Mouse (Mus musculus) neural tube, embryonic 13.5 days (tissue): ENCODE data around the gene Hoxd10. TPM values are rescaled to one million over a fixed set of nuclear protein-coding genes. Genes with fewer than 3 reads are reported as not detected.

ENCODE experiments used
- ATAC-seq: fragments of 200-750 bp; cut with Nextera tagmentation; 2 replicates; pipeline ENCODE4 v1.8.0; 2017; ENCODE audit warnings: low read depth, mild to moderate bottlenecking, moderate TSS enrichment, moderate library complexity
- H3K27ac ChIP-seq: fragments of 300-500 bp; sonication (generic); replicated peaks from 2 replicates; pipeline ENCODE4 v1.5.1; 2015; ENCODE audit warnings: moderate library complexity, mild to moderate bottlenecking, inconsistent platforms
- H3K27me3 ChIP-seq: fragments of 300-500 bp; sonication (generic); 2 replicates; pipeline ENCODE4 v1.6.1; 2015; ENCODE audit warnings: mild to moderate bottlenecking, inconsistent platforms
- H3K36me3 ChIP-seq: fragments of 300-500 bp; sonication (generic); 2 replicates; pipeline ENCODE4 v1.6.1; 2015; ENCODE audit warnings: mild to moderate bottlenecking, inconsistent platforms
- H3K4me1 ChIP-seq: fragments of 300-500 bp; sonication (generic); replicated peaks from 2 replicates; pipeline ENCODE4 v1.6.1; 2015; ENCODE audit warnings: inconsistent platforms
- H3K4me2 ChIP-seq: fragments of 300-500 bp; sonication (generic); 2 replicates; pipeline ENCODE4 v1.6.1; 2015; ENCODE audit warnings: inconsistent platforms, mild to moderate bottlenecking, moderate library complexity
- H3K4me3 ChIP-seq: fragments of 300-500 bp; sonication (generic); 2 replicates; pipeline ENCODE4 v1.5.1; 2015; ENCODE audit warnings: mild to moderate bottlenecking, inconsistent platforms
- H3K9ac ChIP-seq: fragments of 300-500 bp; sonication (generic); 2 replicates; pipeline ENCODE4 v1.6.1; 2015; ENCODE audit warnings: moderate library complexity, mild to moderate bottlenecking, inconsistent platforms
- H3K9me3 ChIP-seq: fragments of 300-500 bp; sonication (generic); 2 replicates; pipeline ENCODE4 v1.6.1; 2016; ENCODE audit warnings: inconsistent platforms
- WGBS: fragments of 180-500 bp; shearing (Covaris S2); methylation state at CpG from one replicate; pipeline ENCODE4 v1.1.7; 2015; 5-methylcytosine and 5-hydroxymethylcytosine counted together
- polyA plus RNA-seq: library from polyadenylated mRNA; unstranded; fragments of >200 nt; fragmentation: Nextera tagmentation; extraction: Ambion mirVana; gene quantifications from 2 replicates; pipeline ENCODE4 v1.2.1, GENCODE M21; 2015

The Hoxd10 gene
- polyA plus RNA-seq, 1 experiment from 2014 or later: 132 TPM

DNA sequence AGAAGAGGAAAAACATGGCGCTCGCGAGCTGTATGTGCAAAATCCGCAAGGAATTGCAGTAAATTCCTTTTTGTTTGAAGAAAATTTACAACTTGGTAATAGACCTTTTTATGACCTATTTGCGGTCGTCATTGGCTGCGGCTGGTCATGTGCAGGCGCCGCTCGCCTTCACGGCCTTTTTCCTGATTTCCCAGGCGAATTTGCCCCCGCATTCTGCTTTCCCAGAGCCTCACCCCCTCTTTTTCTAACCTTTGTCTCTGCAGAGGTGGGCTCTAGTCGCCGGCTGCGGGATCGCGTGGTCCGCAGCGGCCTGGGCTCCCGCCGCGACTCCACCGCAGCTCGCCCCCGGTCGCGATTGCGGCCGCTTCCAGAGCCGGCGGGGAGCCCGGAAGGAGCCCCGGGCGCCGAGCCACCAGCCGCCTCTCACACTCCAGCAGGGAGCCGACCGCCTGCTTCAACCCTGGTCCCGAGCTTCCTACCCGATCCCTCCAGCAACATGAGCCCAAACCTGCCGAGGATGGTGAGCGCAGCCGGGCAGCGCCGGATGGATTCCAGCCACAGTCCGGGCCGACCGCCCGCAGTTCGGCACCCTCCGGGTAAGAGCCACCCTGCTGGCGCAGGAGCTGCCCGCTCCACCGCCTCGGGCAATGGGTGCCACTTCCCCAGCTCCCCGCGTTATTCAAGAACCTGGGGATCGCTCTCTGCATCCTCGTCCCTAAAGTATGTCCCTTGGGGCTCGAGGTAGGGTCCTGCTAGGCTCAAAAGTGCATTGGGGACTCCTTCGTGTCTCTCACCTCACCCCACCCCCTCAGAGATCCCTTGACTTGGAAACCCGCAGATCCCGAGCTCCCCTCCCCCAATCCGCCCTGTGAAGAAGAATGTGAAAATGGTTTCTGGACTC, 20.2 kb downstream of the Hoxd10 start, which contains the start of the genes Hoxd3 and Hoxd4:
Gene Hoxd3 (plus strand): TSS at position 207 of the 901 bp plus-strand sequence.
Gene Hoxd4 (plus strand): TSS at position 209 of the 901 bp plus-strand sequence.
- H3K27ac ChIP-seq: peak within 1 kb of the TSS; percentile 100

DNA sequence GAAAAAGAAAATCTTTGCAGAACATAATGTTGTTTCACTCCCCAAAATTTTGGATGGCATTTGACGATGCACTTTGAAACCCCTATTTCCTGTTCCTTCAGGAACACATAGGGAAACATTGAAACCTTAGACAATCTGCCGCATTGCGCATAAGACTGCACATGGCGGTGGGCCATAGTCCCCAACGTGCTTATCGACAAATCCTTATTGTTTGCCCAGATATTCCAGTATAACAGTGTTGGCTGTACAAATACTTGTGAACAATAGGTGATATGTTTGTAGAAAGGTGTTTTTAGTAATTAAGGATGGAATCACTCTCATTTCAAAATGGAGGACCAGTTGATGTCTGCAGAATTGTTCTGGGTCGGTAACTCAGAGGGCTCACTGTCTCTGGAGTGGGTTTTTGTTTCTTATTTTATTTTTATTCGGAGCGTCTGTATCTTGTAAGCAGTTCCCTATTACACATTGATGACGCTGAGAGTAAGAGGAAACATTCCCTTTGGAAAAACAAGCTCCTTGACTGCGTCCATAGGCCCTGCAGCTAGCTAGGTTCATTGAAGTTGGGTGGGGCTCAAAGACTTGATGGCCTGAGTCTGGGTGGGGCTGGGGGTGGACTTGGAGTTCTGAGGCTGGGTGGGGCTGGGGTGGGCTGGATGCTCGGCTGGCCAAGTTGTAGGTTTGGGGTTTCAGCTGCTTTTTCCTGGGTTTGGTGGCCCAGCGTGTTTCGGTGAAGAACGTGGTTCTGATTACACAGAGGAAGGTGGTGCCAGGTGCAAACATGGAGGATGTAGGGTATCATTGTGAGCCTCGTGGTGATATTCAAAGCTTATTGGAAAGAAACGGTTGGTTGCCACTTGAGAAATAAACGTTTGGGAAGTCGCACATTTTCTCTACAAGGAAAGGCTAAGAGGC, 21.8 kb downstream of the Hoxd10 start:
- ATAC-seq: no peak
- peak overlapping the region; percentile 100 for H3K9ac ChIP-seq
- WGBS: 4% methylated on average over 19 of the region's 19 CpGs
- H3K9me3 ChIP-seq: no peaks in the 10 kb centered on the region
- peak overlapping the region; percentile 99 for H3K4me3 ChIP-seq
- peaks cover 64% of the 10 kb centered on the region for H3K4me1 ChIP-seq
- no peaks in the 10 kb centered on the region for H3K27me3 ChIP-seq
- peak overlapping the region; percentile 100 for H3K27ac ChIP-seq
- H3K36me3 ChIP-seq: no peaks in the 10 kb centered on the region
- H3K4me2 ChIP-seq: peak overlapping the region; percentile 69

More for the DNA sequence above, 20.2 kb downstream of the Hoxd10 start, which contains the start of the genes Hoxd3 and Hoxd4:
- Histone ChIP-seq H3K4me2 (peak within 1 kb of the TSS; percentile 69), H3K27me3 (no peaks in the 10 kb centered on the region), H3K4me3 (peak within 1 kb of the TSS; percentile 99), H3K9me3 (no peaks in the 10 kb centered on the region), H3K36me3 (no peaks in the 10 kb centered on the region), H3K9ac (peak within 1 kb of the TSS; percentile 100), H3K4me1 (peaks cover 62% of the 10 kb centered on the region)
- peak; percentile 71 for ATAC-seq
- WGBS: under 1% methylated on average over 65 of the region's 65 CpGs

DNA sequence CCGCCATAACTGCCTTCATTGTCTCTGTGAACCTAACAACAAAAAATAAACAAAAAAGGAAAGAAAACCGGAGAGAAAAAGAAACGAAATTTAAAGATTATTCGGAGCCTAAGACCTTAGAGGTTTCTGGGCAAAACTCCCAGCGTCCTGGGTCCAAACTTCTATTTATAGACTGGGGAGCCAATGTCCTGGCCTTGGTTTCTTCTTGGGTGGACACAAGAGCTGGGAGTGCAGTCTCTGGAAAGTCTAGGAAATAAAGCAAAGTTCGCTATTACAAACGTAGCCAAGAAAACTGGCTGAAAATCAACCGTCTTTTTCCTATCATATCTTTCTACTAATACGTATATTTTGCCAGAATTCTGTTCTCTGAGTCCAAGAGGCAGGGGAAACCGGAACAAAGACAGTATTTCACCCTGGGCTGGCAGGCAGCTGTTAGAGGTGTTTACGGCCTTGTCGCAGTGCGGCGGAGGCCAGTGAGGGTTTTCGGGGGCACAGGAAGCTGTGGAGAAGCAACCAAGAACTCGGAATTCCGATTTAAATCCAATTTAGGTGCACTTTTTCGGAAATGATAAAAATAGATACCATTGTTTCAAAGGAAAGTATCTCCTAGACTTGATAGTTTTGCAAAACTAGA, 22.5 kb downstream of the Hoxd10 start:
- ATAC-seq: no peak
- H3K4me3 ChIP-seq: peak overlapping the region; percentile 99
- H3K4me2 ChIP-seq: peak overlapping the region; percentile 69
- H3K4me1 ChIP-seq: peaks cover 64% of the 10 kb centered on the region
- WGBS: 2% methylated on average over 18 of the region's 18 CpGs
- H3K9me3 ChIP-seq: no peaks in the 10 kb centered on the region
- peak overlapping the region; percentile 100 for H3K27ac ChIP-seq
- H3K9ac ChIP-seq: peak overlapping the region; percentile 100
- H3K36me3 ChIP-seq: no peaks in the 10 kb centered on the region
- no peaks in the 10 kb centered on the region for H3K27me3 ChIP-seq

DNA sequence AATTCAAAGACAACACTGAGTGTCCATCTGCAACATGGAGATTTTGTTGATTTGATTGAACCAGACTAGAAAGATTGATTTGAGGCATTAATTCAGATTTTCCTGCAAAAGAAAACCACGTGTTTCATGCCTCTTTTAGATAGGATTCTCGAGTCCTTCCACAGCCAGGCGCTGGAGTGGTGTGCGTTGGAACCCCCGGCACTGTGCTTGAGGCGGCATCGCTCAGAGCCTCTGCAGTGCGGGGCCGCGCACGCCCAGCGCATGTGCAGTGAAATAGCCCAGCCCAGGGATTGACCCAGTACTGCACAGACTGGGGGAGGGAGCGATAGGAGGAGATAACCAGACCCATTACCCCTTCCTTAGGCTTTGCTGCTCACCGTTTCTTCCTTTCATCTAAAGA, 23.2 kb downstream of the Hoxd10 start:
- H3K4me1 ChIP-seq: peaks cover 64% of the 10 kb centered on the region
- peak overlapping the region; percentile 69 for H3K4me2 ChIP-seq
- no peaks in the 10 kb centered on the region for H3K36me3 ChIP-seq
- H3K9ac ChIP-seq: peak overlapping the region; percentile 100
- peak; percentile 83 for ATAC-seq
- H3K4me3 ChIP-seq: peak overlapping the region; percentile 99
- H3K9me3 ChIP-seq: no peaks in the 10 kb centered on the region
- peak overlapping the region; percentile 100 for H3K27ac ChIP-seq
- under 1% methylated on average over 14 of the region's 14 CpGs for WGBS
- no peaks in the 10 kb centered on the region for H3K27me3 ChIP-seq

DNA sequence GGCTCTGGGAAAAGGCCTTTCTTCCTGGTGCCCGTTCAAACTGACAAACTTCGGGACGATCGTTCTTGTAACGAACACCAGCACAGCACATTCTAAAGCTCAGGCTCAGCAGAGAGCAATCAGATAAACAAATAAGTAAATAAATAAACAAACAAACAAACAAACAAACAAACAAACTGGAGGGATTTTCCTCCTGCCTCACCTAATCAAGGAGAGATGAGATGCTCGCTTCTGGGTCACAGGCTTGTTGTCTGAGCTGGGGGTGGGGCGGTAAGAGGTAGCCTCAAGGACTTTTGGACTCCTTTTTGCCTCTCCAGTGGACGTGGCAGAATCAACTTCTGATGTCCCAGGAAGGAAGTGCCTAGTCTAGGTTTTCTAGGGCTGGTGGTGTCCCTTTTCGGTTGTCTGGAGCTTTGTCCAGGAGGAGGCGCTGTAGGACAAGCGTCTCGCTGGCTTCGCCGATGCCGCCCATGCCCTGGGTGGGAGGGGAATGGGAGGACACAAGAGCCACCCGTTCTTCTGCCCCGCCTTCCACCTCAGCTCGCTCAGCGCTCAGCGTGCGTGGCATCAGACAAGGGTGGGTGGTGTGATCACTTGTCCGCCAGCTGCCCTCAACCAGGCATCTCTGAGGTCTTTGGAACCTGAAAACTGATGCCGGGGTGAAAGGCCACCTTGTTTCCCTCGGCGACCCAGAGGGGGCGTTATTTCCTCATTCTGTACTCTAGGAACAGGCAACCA, 23.9 kb downstream of the Hoxd10 start:
- no peaks in the 10 kb centered on the region for H3K9me3 ChIP-seq
- peak; percentile 67 for ATAC-seq
- peaks cover 64% of the 10 kb centered on the region for H3K4me1 ChIP-seq
- H3K4me3 ChIP-seq: peak overlapping the region; percentile 99
- no peaks in the 10 kb centered on the region for H3K36me3 ChIP-seq
- H3K27ac ChIP-seq: peak overlapping the region; percentile 100
- 1% methylated on average over 26 of the region's 26 CpGs for WGBS
- peak overlapping the region; percentile 100 for H3K9ac ChIP-seq
- peak overlapping the region; percentile 69 for H3K4me2 ChIP-seq
- H3K27me3 ChIP-seq: no peaks in the 10 kb centered on the region

DNA sequence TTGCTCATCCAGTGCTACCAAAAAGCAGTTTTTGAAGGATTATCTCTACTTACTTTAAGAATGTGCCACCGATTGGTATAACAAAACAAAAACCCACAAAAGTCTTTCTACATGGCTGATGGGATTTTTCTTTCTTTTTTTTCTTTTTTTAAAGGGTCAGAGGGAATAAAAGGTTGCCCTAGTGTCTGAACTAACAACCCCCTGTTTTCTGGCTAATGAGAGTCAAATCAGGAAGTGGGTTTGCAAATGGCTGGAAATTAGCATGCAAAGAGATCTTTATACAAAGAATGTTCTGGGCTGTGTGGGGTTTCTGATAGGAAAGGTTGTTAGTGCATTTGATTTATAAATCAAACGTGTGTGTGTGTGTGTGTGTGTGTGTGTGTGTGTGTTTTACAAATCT, 28.7 kb downstream of the Hoxd10 start:
- peaks cover 10% of the 10 kb centered on the region; the same call in 1 of the 2 replicates for H3K36me3 ChIP-seq
- H3K4me1 ChIP-seq: peaks cover 99% of the 10 kb centered on the region
- H3K27ac ChIP-seq: peak overlapping the region; percentile 93
- peak overlapping the region; percentile 80 for H3K9ac ChIP-seq
- no peaks in the 10 kb centered on the region for H3K27me3 ChIP-seq
- no peaks in the 10 kb centered on the region for H3K9me3 ChIP-seq
- H3K4me2 ChIP-seq: peak overlapping the region; percentile 74
- peak overlapping the region; percentile 46 for H3K4me3 ChIP-seq
- 10% methylated on average over 2 of the region's 2 CpGs for whole genome bisulfite sequencing
- ATAC-seq: no peak

DNA sequence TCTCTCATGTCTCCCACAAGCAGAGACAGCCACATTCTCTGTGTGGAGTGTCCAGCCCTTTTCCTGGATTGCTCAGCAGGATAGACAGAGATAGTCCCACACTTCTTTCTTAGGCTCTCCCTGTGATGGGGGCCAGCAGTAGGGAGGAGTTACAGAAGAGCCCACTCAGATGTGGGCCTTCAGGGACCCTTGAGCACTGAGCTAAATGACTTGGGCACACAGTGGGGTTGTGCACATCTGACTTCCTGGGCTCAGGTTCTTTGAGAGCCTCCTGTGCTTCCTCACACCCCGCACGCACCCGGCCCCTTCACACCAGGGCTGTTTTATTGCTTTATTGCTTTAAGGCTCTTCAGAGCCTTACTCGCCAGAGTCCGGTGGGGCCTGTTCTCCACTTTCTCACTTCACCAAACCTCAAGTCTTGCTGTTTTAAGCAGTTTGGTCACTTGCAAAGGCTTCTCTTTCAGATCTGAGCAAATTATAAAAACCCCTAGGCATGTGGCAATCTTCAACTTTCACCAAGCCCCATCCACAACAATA, 29.3 kb downstream of the Hoxd10 start:
- peak overlapping the region; percentile 93 for H3K27ac ChIP-seq
- H3K4me1 ChIP-seq: peaks cover 100% of the 10 kb centered on the region
- H3K36me3 ChIP-seq: peaks cover 15% of the 10 kb centered on the region; the same call in 1 of the 2 replicates
- H3K9me3 ChIP-seq: no peaks in the 10 kb centered on the region
- no peak; the same call in 1 of the 2 replicates for ATAC-seq
- peak overlapping the region; percentile 74 for H3K4me2 ChIP-seq
- 5% methylated on average over 5 of the region's 5 CpGs for WGBS
- no peaks in the 10 kb centered on the region for H3K27me3 ChIP-seq
- H3K4me3 ChIP-seq: peak overlapping the region; percentile 46
- peak overlapping the region; percentile 80 for H3K9ac ChIP-seq

DNA sequence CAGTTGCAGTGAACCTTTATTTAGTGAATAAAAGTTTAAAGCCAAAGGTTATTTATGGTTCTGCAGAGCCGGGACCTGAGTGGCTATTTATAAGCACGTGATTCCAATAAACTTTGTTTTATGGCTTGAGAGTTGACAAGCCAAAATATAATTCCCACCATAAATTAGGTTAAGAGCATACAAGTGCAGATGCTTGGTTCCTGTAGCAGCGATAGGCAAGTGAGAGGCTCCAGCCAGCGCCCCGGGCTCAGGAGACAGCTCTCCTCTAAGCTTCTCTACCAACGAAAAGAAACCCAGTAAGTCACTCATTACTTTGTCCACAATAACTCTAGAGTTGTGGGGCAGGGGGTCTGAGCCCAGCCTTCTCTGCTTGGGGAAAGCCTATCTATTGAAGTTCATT, 30.2 kb downstream of the Hoxd10 start:
- peaks cover 100% of the 10 kb centered on the region for H3K4me1 ChIP-seq

DNA sequence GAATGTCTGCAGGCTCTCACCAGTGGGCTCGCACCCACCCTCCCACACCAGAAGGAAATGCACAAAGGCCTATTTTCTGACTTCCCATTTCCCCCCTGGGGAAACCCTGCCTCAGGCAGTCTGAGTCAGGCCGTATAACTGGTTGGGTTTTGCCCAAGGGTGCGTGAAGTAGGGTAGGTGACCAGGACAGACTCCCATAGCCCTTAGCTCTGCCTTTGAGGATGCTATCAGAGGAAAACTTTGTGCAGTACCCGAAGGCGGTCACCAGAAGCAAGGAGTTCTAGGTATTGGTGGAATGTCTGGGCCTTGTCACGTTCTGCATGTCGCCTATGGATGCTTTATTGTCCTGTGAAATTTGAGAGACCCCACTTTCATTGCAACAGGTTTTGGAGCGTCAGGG, 31.2 kb downstream of the Hoxd10 start:
- peak overlapping the region; percentile 93 for H3K27ac ChIP-seq
- H3K4me1 ChIP-seq: peaks cover 100% of the 10 kb centered on the region
- H3K4me3 ChIP-seq: peak overlapping the region; percentile 46
- H3K36me3 ChIP-seq: peaks cover 33% of the 10 kb centered on the region
- peak overlapping the region; percentile 74 for H3K4me2 ChIP-seq
- WGBS: 6% methylated on average over 8 of the region's 8 CpGs
- H3K9me3 ChIP-seq: no peaks in the 10 kb centered on the region
- no peak for ATAC-seq
- H3K27me3 ChIP-seq: no peaks in the 10 kb centered on the region
- peak overlapping the region; percentile 80 for H3K9ac ChIP-seq

More for the DNA sequence above, 30.2 kb downstream of the Hoxd10 start:
- ATAC-seq: peak; percentile 32
- Histone ChIP-seq H3K9me3 (no peaks in the 10 kb centered on the region), H3K4me2 (peak overlapping the region; percentile 74), H3K27me3 (no peaks in the 10 kb centered on the region), H3K36me3 (peaks cover 23% of the 10 kb centered on the region; the same call in 1 of the 2 replicates), H3K4me3 (peak overlapping the region; percentile 46), H3K27ac (peak overlapping the region; percentile 93), H3K9ac (peak overlapping the region; percentile 80)
- 2% methylated on average over 6 of the region's 6 CpGs for WGBS

DNA sequence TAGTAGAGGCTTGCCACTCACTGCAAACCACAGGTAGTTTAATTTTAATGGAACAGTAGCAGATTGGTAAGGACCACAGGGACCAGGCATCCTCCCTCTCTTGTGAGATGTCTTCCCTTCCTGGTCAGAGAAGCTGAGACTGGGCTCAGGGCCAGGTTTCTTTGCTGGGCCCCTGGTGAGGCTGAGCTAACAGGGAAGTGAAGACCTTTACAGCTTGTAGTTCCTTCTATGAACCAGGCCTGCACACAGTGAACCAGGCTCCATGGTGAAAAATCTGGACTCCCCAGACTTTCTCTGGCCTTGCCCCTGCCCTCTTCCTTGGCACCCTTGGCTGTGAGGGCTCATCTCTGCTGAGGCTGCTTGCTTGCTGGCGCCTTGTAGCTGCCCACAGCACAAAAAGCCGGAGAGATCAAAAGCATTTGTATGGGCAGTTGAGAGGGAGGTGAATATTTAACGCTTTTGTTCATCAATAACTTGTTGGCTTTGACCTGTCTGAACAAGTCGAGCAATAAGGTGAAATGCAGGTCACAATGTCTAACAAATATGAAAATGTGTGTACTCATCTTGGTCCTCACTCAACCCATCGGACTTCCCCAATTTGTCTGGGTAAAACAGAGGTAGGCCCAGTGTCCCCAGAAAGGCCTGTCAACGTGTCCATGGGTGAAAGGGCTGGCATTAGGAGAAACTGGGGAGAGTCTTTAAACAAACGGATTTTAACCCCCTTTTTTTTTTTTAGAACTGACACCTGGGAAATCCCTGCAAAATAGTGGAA, 32.7 kb downstream of the Hoxd10 start:
- WGBS: 12% methylated on average over 7 of the region's 7 CpGs
- H3K4me2 ChIP-seq: peak overlapping the region; percentile 74

More for the DNA sequence above, 32.7 kb downstream of the Hoxd10 start:
- peak overlapping the region; percentile 46 for H3K4me3 ChIP-seq
- H3K9ac ChIP-seq: peak overlapping the region; percentile 80
- no peaks in the 10 kb centered on the region for H3K9me3 ChIP-seq
- H3K4me1 ChIP-seq: peaks cover 100% of the 10 kb centered on the region
- peaks cover 46% of the 10 kb centered on the region for H3K36me3 ChIP-seq
- H3K27me3 ChIP-seq: no peaks in the 10 kb centered on the region
- H3K27ac ChIP-seq: peak overlapping the region; percentile 93
- ATAC-seq: no peak
